Mouse (Mus musculus) intestine, embryonic 16.5 days (tissue): ENCODE measurements around the gene Amy2a4. TPM values are rescaled to one million over a fixed set of nuclear protein-coding genes. Genes with fewer than 3 reads are reported as not detected.
A peak's percentile ranks its signal among the peaks of the same experiment; 100 is the strongest.
"Not testable (repeated sequence)": the region's sequence is repeated elsewhere in the genome, so short reads cannot be mapped to it uniquely, and the experiment has no call there.

Experiments
- ATAC-seq: fragments of 200-750 bp; cut with Nextera tagmentation; 2 replicates; pipeline ENCODE4 v1.8.0; 2017; ENCODE audit warnings: moderate TSS enrichment, moderate library complexity
- H3K27ac ChIP-seq: fragments of 300-500 bp; sonication (generic); 2 replicates; pipeline ENCODE4 v1.5.1; 2014; ENCODE audit warnings: mild to moderate bottlenecking, low read length
- H3K27me3 ChIP-seq: fragments of 300-500 bp; sonication (generic); replicated peaks from 2 replicates; pipeline ENCODE4 v1.6.1; 2014; ENCODE audit warnings: low read length, control low read depth, mixed read lengths; ENCODE audit not compliant: control insufficient read depth, insufficient read depth
- H3K36me3 ChIP-seq: fragments of 300-500 bp; sonication (generic); 2 replicates; pipeline ENCODE4 v1.6.1; 2014; ENCODE audit warnings: low read length, control low read depth; ENCODE audit not compliant: control insufficient read depth, insufficient read depth
- H3K4me1 ChIP-seq: fragments of 300-500 bp; sonication (generic); 2 replicates; pipeline ENCODE4 v1.6.1; 2014; ENCODE audit warnings: low read length, control low read depth, mixed read lengths; ENCODE audit not compliant: control insufficient read depth, insufficient read depth
- H3K4me2 ChIP-seq: fragments of 300-500 bp; sonication (generic); 2 replicates; pipeline ENCODE4 v1.6.1; 2014; ENCODE audit warnings: low read depth, low read length, control low read depth
- H3K4me3 ChIP-seq: fragments of 300-500 bp; sonication (generic); 2 replicates; pipeline ENCODE4 v1.5.1; 2014; ENCODE audit warnings: mild to moderate bottlenecking, low read length
- H3K9ac ChIP-seq: fragments of 300-500 bp; sonication (generic); 2 replicates; pipeline ENCODE4 v1.6.1; 2014; ENCODE audit warnings: low read depth, low read length
- H3K9me3 ChIP-seq: fragments of 300-500 bp; sonication (generic); 2 replicates; pipeline ENCODE4 v1.6.1; 2016; ENCODE audit warnings: low read length, control low read depth; ENCODE audit not compliant: control insufficient read depth
- WGBS: fragments of 180-500 bp; shearing (Covaris S2); extraction: QIAGEN DNeasy Blood & Tissue Kit; methylation state at CpG from one replicate; pipeline ENCODE4 v1.1.7; 2014; 5-methylcytosine and 5-hydroxymethylcytosine counted together
- polyA plus RNA-seq: library from polyadenylated mRNA; unstranded; fragments of >200 nt; fragmentation: Nextera tagmentation; extraction: Ambion mirVana; gene quantifications from 2 replicates; pipeline ENCODE4 v1.2.1, GENCODE M21; 2015

Gene Amy2a4
- 580 and 783 TPM in 2 replicates for polyA plus RNA-seq

DNA sequence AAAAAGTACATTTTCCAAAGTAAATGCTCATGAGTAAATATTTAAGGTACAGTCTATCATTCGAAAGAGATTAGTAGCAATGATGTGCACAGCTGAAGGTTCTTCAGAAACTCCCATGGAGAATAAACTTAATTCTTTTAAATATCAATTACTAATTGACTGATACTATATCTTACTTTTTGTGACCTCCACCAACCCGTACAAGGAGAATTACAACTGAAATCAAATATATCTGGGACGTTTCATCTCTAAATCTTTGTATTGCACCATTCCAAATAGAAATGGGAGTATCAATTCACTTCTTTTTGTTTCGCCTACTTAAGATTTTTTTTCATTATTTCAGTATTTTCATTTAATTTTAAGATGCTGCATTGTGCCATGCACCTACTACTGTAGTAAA, at the start of gene Amy2a4:
Amy2a4 (minus strand) TSS at position 101 of the 400 bp plus-strand sequence.
- H3K4me3 ChIP-seq, H3K4me1 ChIP-seq, H3K36me3 ChIP-seq, H3K27me3 ChIP-seq, H3K9ac ChIP-seq, H3K9me3 ChIP-seq, H3K4me2 ChIP-seq, ATAC-seq, H3K27ac ChIP-seq: not testable (repeated sequence)
- WGBS: no CpG with 5 or more reads among the region's 4 CpGs

DNA sequence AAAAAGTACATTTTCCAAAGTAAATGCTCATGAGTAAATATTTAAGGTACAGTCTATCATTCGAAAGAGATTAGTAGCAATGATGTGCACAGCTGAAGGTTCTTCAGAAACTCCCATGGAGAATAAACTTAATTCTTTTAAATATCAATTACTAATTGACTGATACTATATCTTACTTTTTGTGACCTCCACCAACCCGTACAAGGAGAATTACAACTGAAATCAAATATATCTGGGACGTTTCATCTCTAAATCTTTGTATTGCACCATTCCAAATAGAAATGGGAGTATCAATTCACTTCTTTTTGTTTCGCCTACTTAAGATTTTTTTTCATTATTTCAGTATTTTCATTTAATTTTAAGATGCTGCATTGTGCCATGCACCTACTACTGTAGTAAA, 32.7 kb upstream of the Amy2a4 start, which contains the start of gene Amy2a3:
Amy2a3 (minus strand) TSS at position 101 of the 400 bp plus-strand sequence.
- not testable (repeated sequence) for H3K9ac ChIP-seq, H3K9me3 ChIP-seq, ATAC-seq, H3K4me3 ChIP-seq, H3K27me3 ChIP-seq, H3K4me1 ChIP-seq, H3K36me3 ChIP-seq, H3K27ac ChIP-seq, H3K4me2 ChIP-seq
- no CpG with 5 or more reads among the region's 4 CpGs for WGBS

DNA sequence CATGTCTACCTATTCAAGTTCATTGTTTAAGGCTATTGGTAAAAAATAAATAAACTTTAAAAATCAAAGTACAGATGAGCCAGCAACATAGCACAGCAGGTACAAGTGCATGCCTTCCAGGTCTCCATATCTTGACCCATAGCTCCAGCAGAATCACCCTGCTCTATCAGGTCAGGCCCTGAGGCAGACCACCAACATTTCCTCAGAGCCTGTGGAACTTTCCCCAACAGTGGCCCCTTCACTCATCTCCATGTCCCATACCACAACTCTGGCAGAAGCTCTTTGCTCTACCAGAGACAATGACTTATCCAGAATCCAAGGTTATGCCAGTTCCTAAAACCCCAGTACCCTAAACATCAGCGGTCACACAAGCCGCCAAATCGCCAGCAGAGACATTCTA, 21.7 kb upstream of the Amy2a4 start:
- not testable (repeated sequence) for H3K27me3 ChIP-seq, H3K27ac ChIP-seq, H3K9me3 ChIP-seq, H3K4me3 ChIP-seq, H3K9ac ChIP-seq, H3K36me3 ChIP-seq, H3K4me2 ChIP-seq, H3K4me1 ChIP-seq
- WGBS: no CpG with 5 or more reads among the region's 3 CpGs
- ATAC-seq: peak; percentile 60

DNA sequence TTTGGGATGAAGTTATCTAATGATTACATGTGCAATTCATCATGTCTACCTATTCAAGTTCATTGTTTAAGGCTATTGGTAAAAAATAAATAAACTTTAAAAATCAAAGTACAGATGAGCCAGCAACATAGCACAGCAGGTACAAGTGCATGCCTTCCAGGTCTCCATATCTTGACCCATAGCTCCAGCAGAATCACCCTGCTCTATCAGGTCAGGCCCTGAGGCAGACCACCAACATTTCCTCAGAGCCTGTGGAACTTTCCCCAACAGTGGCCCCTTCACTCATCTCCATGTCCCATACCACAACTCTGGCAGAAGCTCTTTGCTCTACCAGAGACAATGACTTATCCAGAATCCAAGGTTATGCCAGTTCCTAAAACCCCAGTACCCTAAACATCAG, 11.0 kb downstream of the Amy2a4 start:
- not testable (repeated sequence) for H3K27me3 ChIP-seq, H3K9ac ChIP-seq, H3K9me3 ChIP-seq, H3K4me1 ChIP-seq, H3K4me2 ChIP-seq, H3K4me3 ChIP-seq, H3K27ac ChIP-seq, H3K36me3 ChIP-seq
- peak; percentile 56 for ATAC-seq

DNA sequence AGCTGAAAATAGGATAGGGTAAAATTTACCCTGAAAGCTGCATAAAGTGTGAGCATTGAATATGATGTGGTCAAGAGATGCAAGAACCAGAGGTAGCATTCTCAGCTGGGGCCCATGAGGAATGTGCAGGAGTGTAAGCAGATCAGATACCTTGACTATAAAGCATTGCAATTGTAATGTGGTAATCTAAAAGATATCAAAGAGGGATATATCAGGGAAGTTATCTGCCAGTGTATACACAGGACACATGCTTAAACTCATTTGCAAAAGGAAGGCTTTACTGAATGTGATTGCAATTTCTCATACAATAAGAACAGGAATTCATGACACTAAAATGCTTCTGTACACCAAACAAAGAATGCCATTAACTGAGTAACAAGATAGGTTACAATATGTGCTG, 11.7 kb downstream of the Amy2a4 start:
- not testable (repeated sequence) for H3K4me3 ChIP-seq, H3K4me2 ChIP-seq
- peak; percentile 60; the same call in 1 of the 2 replicates for ATAC-seq

DNA sequence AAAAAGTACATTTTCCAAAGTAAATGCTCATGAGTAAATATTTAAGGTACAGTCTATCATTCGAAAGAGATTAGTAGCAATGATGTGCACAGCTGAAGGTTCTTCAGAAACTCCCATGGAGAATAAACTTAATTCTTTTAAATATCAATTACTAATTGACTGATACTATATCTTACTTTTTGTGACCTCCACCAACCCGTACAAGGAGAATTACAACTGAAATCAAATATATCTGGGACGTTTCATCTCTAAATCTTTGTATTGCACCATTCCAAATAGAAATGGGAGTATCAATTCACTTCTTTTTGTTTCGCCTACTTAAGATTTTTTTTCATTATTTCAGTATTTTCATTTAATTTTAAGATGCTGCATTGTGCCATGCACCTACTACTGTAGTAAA, 32.5 kb downstream of the Amy2a4 start, which contains the start of gene Amy2a5:
Amy2a5 (minus strand) TSS at position 101 of the 400 bp plus-strand sequence.
- H3K27ac ChIP-seq, H3K4me1 ChIP-seq, H3K27me3 ChIP-seq, H3K9me3 ChIP-seq, H3K9ac ChIP-seq, H3K4me2 ChIP-seq, ATAC-seq, H3K4me3 ChIP-seq, H3K36me3 ChIP-seq: not testable (repeated sequence)
- WGBS: no CpG with 5 or more reads among the region's 4 CpGs

More for the DNA sequence above, 11.7 kb downstream of the Amy2a4 start:
- not testable (repeated sequence) for H3K4me1 ChIP-seq, H3K27ac ChIP-seq, H3K9me3 ChIP-seq, H3K27me3 ChIP-seq, H3K9ac ChIP-seq, H3K36me3 ChIP-seq

Other genes with a start within 250 kb of the Amy2a4 start
- 306 and 445 TPM in 2 replicates for gene Amy2a5, start 32.6 kb downstream of the Amy2a4 start, polyA plus RNA-seq
- 580 and 783 TPM in 2 replicates for gene Amy2a3, start 32.6 kb upstream of the Amy2a4 start, polyA plus RNA-seq
- 580 and 783 TPM in 2 replicates for gene Amy2a2, start 65.2 kb upstream of the Amy2a4 start, polyA plus RNA-seq
- gene Amy2a1, start 241.0 kb upstream of the Amy2a4 start, polyA plus RNA-seq: 3,266 and 4,394 TPM in 2 replicates